Mouse (Mus musculus) G1E (cell line): ENCODE results near the gene Mtf1.

ENCODE experiments used
- CTCF ChIP-seq: IDR thresholded peaks from 2 replicates; pipeline ENCODE4 v1.5.1; 2012; ENCODE audit warnings: low read depth, low read length, inconsistent platforms, mixed read lengths
- GATA1 ChIP-seq: IDR thresholded peaks from 2 replicates; pipeline ENCODE4 v1.6.1; 2012; ENCODE audit warnings: borderline replicate concordance, low read length, inconsistent platforms, mixed read lengths
- TAL1 ChIP-seq: conservative IDR thresholded peaks from 2 replicates; pipeline ENCODE4 v1.6.1; 2012; ENCODE audit warnings: low read depth, low read length, inconsistent platforms, mixed read lengths

DNA sequence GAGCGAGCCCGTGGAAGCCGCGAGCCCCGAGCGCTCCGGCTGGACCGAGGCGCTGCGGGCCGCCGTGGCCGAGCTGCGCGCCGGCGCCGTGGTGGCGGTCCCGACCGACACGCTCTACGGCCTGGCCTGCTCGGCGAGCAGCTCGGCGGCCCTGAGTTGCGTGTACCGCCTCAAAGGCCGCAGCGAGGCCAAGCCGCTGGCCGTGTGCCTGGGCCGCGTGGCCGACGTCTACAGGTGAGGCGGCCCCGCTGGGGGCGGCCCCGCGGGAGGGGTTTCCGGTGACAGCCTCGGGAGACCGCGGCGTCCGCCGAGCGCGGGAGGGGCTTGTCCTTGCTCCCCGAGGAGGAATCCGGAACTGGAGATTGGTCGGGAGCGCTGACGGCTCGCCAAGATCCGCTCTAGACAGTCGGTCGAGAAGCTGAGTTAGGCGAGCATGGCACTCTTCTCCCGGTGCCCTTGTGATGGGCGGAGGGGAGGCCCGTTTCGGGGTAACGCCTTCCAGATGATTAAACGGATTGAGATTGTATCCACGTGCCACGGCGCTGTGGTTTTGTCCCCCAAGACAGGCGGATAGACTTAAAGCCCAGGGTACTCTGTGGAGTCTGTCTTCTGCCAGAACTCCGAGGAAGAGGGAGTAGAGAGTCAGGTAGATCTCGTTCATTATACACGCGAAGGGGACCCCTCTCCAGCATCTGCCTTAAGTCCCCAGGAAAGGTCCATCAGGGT lies 49.2 kb downstream of the Mtf1 start, which contains the start of gene 1110065P20Rik:
- TF ChIP-seq GATA1 (no peak), CTCF (no peak), TAL1 (no peak)
